Comparison of ENCODE assay signal across 9 mouse cellular contexts in the genomic region with DNA sequence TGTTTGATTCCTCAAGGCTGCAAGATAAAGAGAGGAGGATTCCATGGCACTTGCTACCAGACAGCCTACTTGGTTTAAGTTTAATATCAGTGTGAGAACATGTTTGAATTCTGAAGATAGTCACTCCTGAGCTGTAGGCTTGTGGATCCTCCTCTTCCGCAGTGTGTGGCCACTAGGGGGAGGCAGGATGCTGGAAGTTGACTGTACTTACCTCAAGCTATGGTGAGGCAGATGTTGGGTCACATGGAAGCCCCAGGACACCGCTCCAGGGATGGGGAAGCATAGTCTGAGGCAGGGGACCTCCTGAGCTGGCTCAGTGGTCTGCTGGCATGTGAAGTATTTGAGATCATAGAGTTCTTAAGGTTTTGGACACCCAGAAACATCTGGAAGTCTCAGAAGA.
A peak's percentile ranks its signal among the peaks of the same experiment; 100 is the strongest.
DNase-seq lines count a peak whose midpoint lies in the region; ATAC-seq and TF ChIP-seq lines count a peak whose summit lies in the region.
"Had no signal": no experiment of that assay in that cellular context is flagged by ENCODE, and none has a peak within 500 bp of the region (broad histone marks: within the 10 kb centered on the region; RNA-seq: fewer than 3 reads in every experiment).

No protein-coding gene starts in this region.

- TF ChIP-seq CTCF in cerebellum, adult 2 months (IDR thresholded peaks at IDR 0.05; ENCODE audit: borderline replicate concordance, insufficient read depth, low read depth, low read length) = no peak
- peak; percentile 34; the same call in 1 of the 2 replicates for TF ChIP-seq CTCF in forebrain, postnatal 0 days (IDR thresholded peaks at IDR 0.05; ENCODE audit: low read depth)
- TF ChIP-seq CTCF in liver, postnatal 0 days (IDR thresholded peaks at IDR 0.05; ENCODE audit: low read depth) = peak; percentile 52
- TF ChIP-seq CTCF in gastrocnemius, adult 2 months (IDR thresholded peaks at IDR 0.05) = no peak

- no peak overlapping the region for H3K4me2 ChIP-seq in neural tube, embryonic 15.5 days
- no peak overlapping the region for H3K4me2 ChIP-seq in forebrain, postnatal 0 days (ENCODE audit: low read depth)
- no peak overlapping the region for H3K4me2 ChIP-seq in liver, postnatal 0 days (ENCODE audit: low read depth, low read length)
- H3K4me2 ChIP-seq: limb, embryonic 15.5 days had no signal

- no peak overlapping the region for H3K9ac ChIP-seq in neural tube, embryonic 15.5 days (replicated peaks)
- no peak overlapping the region for H3K9ac ChIP-seq in forebrain, postnatal 0 days
- no peak overlapping the region for H3K9ac ChIP-seq in liver, postnatal 0 days (replicated peaks)
- H3K9ac ChIP-seq: limb, embryonic 15.5 days had no signal

- H3K36me3 ChIP-seq in neural tube, embryonic 15.5 days = no peaks in the 10 kb centered on the region
- H3K36me3 ChIP-seq in forebrain, postnatal 0 days (ENCODE audit: insufficient read depth) = no peaks in the 10 kb centered on the region
- no peaks in the 10 kb centered on the region for H3K36me3 ChIP-seq in liver, postnatal 0 days (replicated peaks; ENCODE audit: insufficient read depth, low read length)
- H3K36me3 ChIP-seq: limb, embryonic 15.5 days had no signal

- intact Hi-C loops in gastrocnemius, adult 2 months (cut with DNase I) = no loop called here

- no peak for TF ChIP-seq POLR2A in cerebellum, adult 2 months (IDR thresholded peaks at IDR 0.05; ENCODE audit: borderline replicate concordance, insufficient read depth, low read length)

- no peak overlapping the region for H3K4me3 ChIP-seq in cerebellum, adult 2 months (replicated peaks; ENCODE audit: insufficient read depth, low read depth, low read length)
- H3K4me3 ChIP-seq in neural tube, embryonic 15.5 days (replicated peaks) = no peak overlapping the region
- H3K4me3 ChIP-seq in forebrain, postnatal 0 days (ENCODE audit: low read depth, low read length) = no peak overlapping the region
- H3K4me3 ChIP-seq in liver, postnatal 0 days (ENCODE audit: low read depth, low read length) = no peak overlapping the region
- no peak overlapping the region for H3K4me3 ChIP-seq in gastrocnemius, adult 2 months
- H3K4me3 ChIP-seq: limb, embryonic 15.5 days had no signal

- TF ChIP-seq EP300 in liver, postnatal 0 days (IDR thresholded peaks at IDR 0.05; ENCODE audit: low read depth) = no peak

- no peaks in the 10 kb centered on the region for H3K4me1 ChIP-seq in cerebellum, adult 2 months (ENCODE audit: control insufficient read depth, insufficient read depth, low read length)
- H3K4me1 ChIP-seq in neural tube, embryonic 15.5 days = no peaks in the 10 kb centered on the region
- no peaks in the 10 kb centered on the region for H3K4me1 ChIP-seq in forebrain, postnatal 0 days (ENCODE audit: insufficient read depth)
- no peaks in the 10 kb centered on the region for H3K4me1 ChIP-seq in liver, postnatal 0 days (ENCODE audit: insufficient read depth)
- H3K4me1 ChIP-seq: limb, embryonic 15.5 days had no signal

- 20% methylated on average over 2 of the region's 2 CpGs for WGBS in cerebellum, adult 2 months
- WGBS in neural tube, embryonic 15.5 days = 29% methylated on average over 2 of the region's 2 CpGs
- WGBS in forebrain, postnatal 0 days = 31% methylated on average over 2 of the region's 2 CpGs
- 28% methylated on average over 2 of the region's 2 CpGs for WGBS in liver, postnatal 0 days (ENCODE audit: insufficient replicate concordance)

- DNase-seq in cerebellum, postnatal 14 days = peak; percentile 12 to 51
- DNase-seq in cerebellum, adult 2 months = no peak
- DNase-seq in neural tube, embryonic 10.5 days (ENCODE audit: extremely low spot score, low spot score) = peak; percentile 35
- DNase-seq in forebrain, postnatal 0 days = peak; percentile 2
- peak; percentile 17 for DNase-seq in liver, postnatal 0 days
- no peak for DNase-seq in gastrocnemius, adult 2 months
- no peak for DNase-seq in lung, adult 18-20 months

- H3K27ac ChIP-seq in cerebellum, adult 2 months (ENCODE audit: insufficient read depth, low read length) = no peak overlapping the region
- H3K27ac ChIP-seq in neural tube, embryonic 15.5 days (replicated peaks) = no peak overlapping the region
- H3K27ac ChIP-seq in forebrain, postnatal 0 days (ENCODE audit: low read depth, low read length) = no peak overlapping the region
- H3K27ac ChIP-seq in liver, postnatal 0 days (ENCODE audit: low read depth) = no peak overlapping the region
- no peak overlapping the region for H3K27ac ChIP-seq in gastrocnemius, adult 2 months
- H3K27ac ChIP-seq: limb, embryonic 15.5 days had no signal

- no peaks in the 10 kb centered on the region for H3K27me3 ChIP-seq in cerebellum, adult 2 months (ENCODE audit: control insufficient read depth, insufficient read depth, low read length)
- no peaks in the 10 kb centered on the region for H3K27me3 ChIP-seq in neural tube, embryonic 15.5 days (replicated peaks)
- no peaks in the 10 kb centered on the region for H3K27me3 ChIP-seq in forebrain, postnatal 0 days (ENCODE audit: insufficient read depth, low read length)
- no peaks in the 10 kb centered on the region for H3K27me3 ChIP-seq in liver, postnatal 0 days (ENCODE audit: insufficient read depth, low read length)
- H3K27me3 ChIP-seq: limb, embryonic 15.5 days had no signal

- no peak for ATAC-seq in neural tube, embryonic 15.5 days (ENCODE audit: low FRiP score)
- no peak for ATAC-seq in forebrain, postnatal 0 days
- no peak for ATAC-seq in liver, postnatal 0 days

- H3K9me3 ChIP-seq in neural tube, embryonic 15.5 days (replicated peaks) = no peaks in the 10 kb centered on the region
- no peaks in the 10 kb centered on the region for H3K9me3 ChIP-seq in forebrain, postnatal 0 days (ENCODE audit: low read length)
- no peaks in the 10 kb centered on the region for H3K9me3 ChIP-seq in liver, postnatal 0 days (ENCODE audit: low read length)
- H3K9me3 ChIP-seq: limb, embryonic 15.5 days had no signal

Comparison
In these comparisons a context has a peak if more than half of its experiments do, and no peak if none do; other contexts are left out.
1. DNase-seq: peak in cerebellum, postnatal 14 days (2 of 2), neural tube, embryonic 10.5 days (single experiment), forebrain, postnatal 0 days (single experiment) and liver, postnatal 0 days (single experiment); none in cerebellum, adult 2 months (0 of 2), gastrocnemius, adult 2 months (single experiment) and lung, adult 18-20 months (0 of 2).
2. CTCF ChIP-seq: peak in forebrain, postnatal 0 days (single experiment) and liver, postnatal 0 days (single experiment); none in cerebellum, adult 2 months (single experiment) and gastrocnemius, adult 2 months (single experiment).